Mouse (Mus musculus): Measurements from ENCODE around the gene Nek3. TPM values are rescaled to one million over a fixed set of nuclear protein-coding genes. Genes with fewer than 3 reads are reported as not detected.
"Not testable (repeated sequence)": the region's sequence is repeated elsewhere in the genome, so short reads cannot be mapped to it uniquely, and the experiment has no call there.

The Nek3 gene
- polyA plus RNA-seq, 1 experiment from 2014 or later: 6.0 TPM

DNA sequence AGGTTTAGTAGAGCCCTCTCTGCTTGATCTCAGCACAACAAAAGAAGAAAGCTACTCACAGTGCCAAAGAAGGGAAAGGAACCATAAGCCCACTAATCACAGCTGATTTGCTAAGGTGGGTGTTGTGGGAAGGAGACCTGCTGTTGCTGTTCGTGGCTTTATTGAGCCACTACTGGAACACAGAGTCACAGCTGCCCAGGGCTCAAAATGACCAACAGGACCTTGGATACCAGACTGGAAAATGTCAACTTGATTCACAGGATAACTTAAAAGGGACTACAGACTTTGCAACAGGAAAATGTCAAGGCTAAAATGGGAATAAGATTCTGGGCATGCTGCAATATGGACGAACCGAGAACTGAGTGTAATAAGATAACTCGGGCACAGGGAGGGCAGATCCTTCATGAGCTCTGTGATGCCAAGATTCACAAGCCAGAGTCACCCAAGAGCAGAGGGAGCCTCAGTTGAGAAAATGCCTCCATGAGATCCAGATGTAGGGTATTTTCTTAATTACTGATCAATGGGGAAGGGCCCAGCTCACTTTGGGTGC, 24.3 kb downstream of the Nek3 start:
- H3K4me3 ChIP-seq: no peak overlapping the region
- H3K9ac ChIP-seq: no peak overlapping the region
- H3K27me3 ChIP-seq: no peaks in the 10 kb centered on the region
- H3K4me2 ChIP-seq (replicated peaks): no peak overlapping the region
- ATAC-seq (ENCODE audit: low FRiP score, low read depth): no peak
- H3K27ac ChIP-seq: no peak overlapping the region
- H3K4me1 ChIP-seq: no peaks in the 10 kb centered on the region
- 90% methylated on average over 4 of the region's 4 CpGs for WGBS
- peaks cover 16% of the 10 kb centered on the region for H3K36me3 ChIP-seq
- no peaks in the 10 kb centered on the region for H3K9me3 ChIP-seq

DNA sequence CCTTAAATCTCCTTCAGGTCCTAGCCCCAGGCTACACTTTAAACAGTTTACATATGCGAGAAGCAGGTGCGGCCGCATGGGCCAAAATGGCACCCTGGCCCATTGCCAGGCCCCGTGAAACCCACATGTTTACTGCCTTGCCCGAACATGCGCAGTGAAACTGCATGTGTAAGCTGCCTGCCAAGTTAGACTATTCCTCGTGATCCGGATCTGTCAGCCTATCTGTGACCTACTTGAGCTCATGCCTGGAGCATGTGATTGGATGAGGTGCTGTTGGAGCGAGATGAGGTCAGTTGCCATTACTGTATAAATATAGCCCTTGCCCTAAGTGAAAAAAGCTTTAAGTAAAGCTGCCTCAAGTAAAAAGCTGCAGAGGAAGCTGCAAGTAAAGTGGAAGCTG, 29.8 kb downstream of the Nek3 start:
- 51% methylated on average over 9 of the region's 9 CpGs for WGBS
- H3K4me3 ChIP-seq, H3K27me3 ChIP-seq, H3K4me1 ChIP-seq, H3K9me3 ChIP-seq, H3K9ac ChIP-seq, H3K27ac ChIP-seq, H3K36me3 ChIP-seq: not testable (repeated sequence)
- 0 out of 2 replicates have a peak overlapping the region, but pooled peaks have one; percentile 11 for H3K4me2 ChIP-seq (replicated peaks)
- peak; percentile 54; the same call in 1 of the 2 replicates for ATAC-seq (ENCODE audit: low FRiP score, low read depth)

DNA sequence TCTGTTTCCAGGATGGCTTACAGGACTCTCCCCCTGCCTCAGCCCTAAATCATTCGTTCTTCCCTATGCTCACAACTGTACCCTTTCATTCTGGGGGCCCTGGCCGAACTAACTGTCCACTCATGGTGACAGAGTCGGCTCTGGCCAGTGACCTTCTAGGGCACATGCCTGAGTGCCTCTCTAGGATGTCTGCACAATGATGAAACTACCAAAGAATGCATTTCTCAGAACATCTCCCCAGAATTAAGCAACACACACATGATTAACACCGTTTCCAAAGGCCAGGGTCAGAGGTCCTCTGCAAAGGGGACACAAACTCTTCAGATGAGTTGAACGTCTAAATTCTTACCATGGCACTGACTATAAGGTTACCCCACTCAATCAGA, 31.5 kb downstream of the Nek3 start:
- 89% methylated on average over 5 of the region's 5 CpGs for WGBS
- Histone ChIP-seq H3K36me3 (peaks cover 5% of the 10 kb centered on the region; the same call in 1 of the 2 replicates), H3K27ac (no peak overlapping the region), H3K9ac (no peak overlapping the region), H3K9me3 (no peaks in the 10 kb centered on the region), H3K4me2 (replicated peaks) (no peak overlapping the region), H3K4me1 (no peaks in the 10 kb centered on the region), H3K27me3 (no peaks in the 10 kb centered on the region), H3K4me3 (no peak overlapping the region)
- no peak for ATAC-seq (ENCODE audit: low FRiP score, low read depth)

DNA sequence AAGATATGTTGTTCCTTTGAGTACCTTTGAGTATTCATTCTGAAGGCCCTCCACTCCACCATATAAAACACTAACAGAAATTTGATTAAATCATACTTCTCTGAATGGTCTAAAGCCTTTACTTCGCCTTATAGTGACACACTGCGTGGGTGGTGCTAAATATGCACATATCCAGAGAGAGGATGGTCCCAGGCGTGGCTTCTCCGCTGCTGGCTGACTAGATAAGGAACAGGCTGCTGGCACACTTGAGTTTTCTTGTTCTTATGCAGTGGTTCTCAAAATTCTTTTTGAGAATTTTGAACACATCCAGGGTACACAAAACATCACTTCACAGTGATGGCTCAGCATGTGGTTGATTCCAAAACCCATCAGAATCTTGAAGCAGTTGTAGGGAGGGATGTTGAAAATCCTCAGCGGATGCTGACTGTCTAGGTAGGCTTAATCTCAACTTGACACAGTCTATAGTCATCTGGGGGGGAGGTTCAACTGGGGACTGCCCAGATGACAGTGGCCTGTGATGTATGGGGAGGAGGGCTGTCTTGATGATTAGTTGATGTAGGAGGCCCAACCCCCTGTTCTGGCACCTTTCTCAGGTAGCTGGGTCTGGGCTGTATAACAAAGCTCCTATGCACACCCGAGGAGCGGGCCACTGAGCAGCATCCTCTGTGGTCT, 32.0 kb downstream of the Nek3 start:
- no peak for ATAC-seq (ENCODE audit: low FRiP score, low read depth)
- Histone ChIP-seq H3K4me3 (no peak overlapping the region), H3K27me3 (no peaks in the 10 kb centered on the region), H3K9me3 (no peaks in the 10 kb centered on the region), H3K27ac (no peak overlapping the region), H3K9ac (no peak overlapping the region), H3K4me1 (no peaks in the 10 kb centered on the region), H3K36me3 (peaks cover 5% of the 10 kb centered on the region), H3K4me2 (replicated peaks) (no peak overlapping the region)
- WGBS: 91% methylated on average over 7 of the region's 7 CpGs

DNA sequence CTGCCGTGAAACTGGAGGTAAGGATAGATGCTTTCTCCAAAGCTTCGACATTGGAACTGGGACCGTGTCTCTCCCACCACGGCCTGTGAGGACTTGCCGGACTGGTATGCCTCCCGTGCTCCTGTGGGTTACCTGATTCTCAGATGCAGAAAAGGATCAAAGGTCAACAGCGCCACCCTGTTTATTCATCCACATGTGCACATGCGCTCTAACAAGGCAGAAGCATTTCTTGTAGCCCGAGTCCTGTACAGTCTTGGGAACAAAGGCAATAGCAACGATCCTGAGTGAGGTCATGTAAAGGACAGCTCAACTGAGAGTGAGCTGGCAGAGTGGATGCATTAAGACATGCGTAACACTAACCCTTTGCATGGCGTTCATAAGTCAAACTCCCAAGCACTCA, 34.2 kb downstream of the Nek3 start:
- 79% methylated on average over 12 of the region's 12 CpGs for WGBS
- Histone ChIP-seq H3K36me3 (peaks cover 15% of the 10 kb centered on the region), H3K4me2 (replicated peaks) (no peak overlapping the region), H3K27ac (no peak overlapping the region), H3K9ac (no peak overlapping the region), H3K4me3 (no peak overlapping the region), H3K9me3 (no peaks in the 10 kb centered on the region), H3K27me3 (no peaks in the 10 kb centered on the region), H3K4me1 (no peaks in the 10 kb centered on the region)
- ATAC-seq (ENCODE audit: low FRiP score, low read depth): no peak

DNA sequence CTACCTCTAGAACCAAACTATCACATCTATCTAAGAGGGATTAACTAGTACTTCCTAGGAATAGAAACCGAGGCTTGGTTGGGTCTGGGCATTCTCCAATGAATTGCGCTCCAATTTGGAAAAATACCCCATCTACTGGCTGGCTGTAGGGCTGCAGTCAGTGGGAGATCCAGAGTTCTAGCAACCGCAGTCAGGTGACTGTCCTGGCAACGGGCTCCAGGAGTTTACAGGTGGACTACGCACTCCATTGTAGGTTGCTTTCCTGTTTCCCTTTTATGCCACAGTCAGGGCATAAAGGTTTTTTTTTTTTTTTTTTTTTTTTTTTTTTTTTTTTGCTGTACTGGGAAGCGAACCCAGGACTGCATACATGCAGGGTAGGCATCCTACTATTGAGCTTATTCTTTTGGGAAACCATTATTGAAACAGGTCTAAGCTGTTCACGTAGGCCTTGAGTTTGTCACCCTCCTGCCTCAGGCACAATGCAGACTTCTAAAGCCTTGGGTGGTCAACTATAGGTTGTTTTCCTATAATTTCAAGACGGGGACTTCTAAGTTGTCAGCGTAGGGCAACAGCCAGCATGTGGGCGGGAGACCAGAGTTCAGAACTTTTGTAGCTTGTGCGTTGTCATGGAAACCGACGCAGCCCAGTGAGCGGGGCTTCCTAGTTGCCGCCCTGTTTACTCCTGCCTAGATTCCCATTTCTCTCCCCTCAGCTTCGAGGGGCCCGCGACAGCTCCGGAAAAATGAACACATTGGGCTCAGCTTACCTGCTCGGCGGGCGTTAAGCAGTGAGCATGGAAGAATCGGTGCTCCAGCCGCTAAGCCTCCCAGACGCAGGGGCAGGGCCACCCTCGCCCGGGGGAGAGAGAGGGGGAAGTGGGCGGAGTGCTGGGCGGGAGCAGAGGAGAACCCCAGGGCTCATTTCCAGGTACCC, 41.7 kb downstream of the Nek3 start, which contains the start of gene Nek5:
TSS of gene Nek5 (minus strand) at position 834 of the 933 bp plus-strand sequence.
- H3K9ac ChIP-seq: peak within 1 kb of the TSS; percentile 57
- H3K36me3 ChIP-seq: peaks cover 10% of the 10 kb centered on the region
- ATAC-seq (ENCODE audit: low FRiP score, low read depth): peak; percentile 80
- peaks cover 6% of the 10 kb centered on the region; the same call in 1 of the 2 replicates for H3K4me1 ChIP-seq
- WGBS: 2% methylated on average over 29 of the region's 29 CpGs
- no peaks in the 10 kb centered on the region for H3K9me3 ChIP-seq
- peak within 1 kb of the TSS; percentile 47 for H3K4me3 ChIP-seq
- no peak within 1 kb of the TSS for H3K27ac ChIP-seq
- peak within 1 kb of the TSS; percentile 81 for H3K4me2 ChIP-seq (replicated peaks)
- H3K27me3 ChIP-seq: no peaks in the 10 kb centered on the region

DNA sequence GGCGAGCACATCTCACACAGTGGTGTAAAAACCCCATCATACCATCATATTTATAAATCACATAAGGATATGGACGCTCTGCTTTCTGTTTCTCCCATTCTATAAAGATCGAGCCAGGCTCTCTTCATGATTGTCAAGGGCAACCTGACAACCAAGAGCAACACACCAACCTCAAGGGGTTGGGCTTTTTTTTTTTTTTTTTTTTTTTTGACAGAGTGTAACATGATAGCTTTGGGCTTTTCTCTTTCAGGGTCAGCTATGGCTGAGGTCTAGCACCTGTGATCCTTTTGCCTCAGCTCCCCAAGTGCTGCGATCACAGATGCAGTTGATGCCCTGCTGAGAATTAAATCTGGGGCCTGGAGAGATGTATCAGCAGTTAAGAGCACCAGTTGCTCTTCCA, 59.2 kb downstream of the Nek3 start:
- Histone ChIP-seq H3K4me3 (no peak overlapping the region), H3K4me1 (no peaks in the 10 kb centered on the region), H3K4me2 (replicated peaks) (no peak overlapping the region), H3K9ac (no peak overlapping the region), H3K36me3 (no peaks in the 10 kb centered on the region), H3K27ac (no peak overlapping the region), H3K9me3 (no peaks in the 10 kb centered on the region), H3K27me3 (no peaks in the 10 kb centered on the region)
- WGBS: 72% methylated on average over 4 of the region's 4 CpGs
- no peak for ATAC-seq (ENCODE audit: low FRiP score, low read depth)

DNA sequence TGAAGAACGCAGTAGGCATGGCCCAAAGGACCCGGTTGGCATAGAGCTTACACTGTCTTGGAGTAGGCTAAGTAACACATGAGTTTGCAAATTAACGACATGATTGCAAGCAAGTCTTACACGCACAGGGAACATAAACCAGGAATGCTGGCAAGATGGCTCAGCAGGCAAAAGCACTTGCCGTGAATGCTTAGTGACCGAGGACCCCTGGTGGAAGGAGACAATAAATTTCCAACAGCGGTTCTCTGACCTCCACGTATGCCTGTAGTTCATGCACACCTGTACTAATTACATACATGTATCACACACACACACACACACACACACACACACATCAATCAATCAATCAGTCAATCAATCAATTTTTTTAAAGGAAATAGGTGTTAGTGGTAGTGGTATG, 74.7 kb downstream of the Nek3 start:
- Histone ChIP-seq H3K9me3 (no peaks in the 10 kb centered on the region), H3K27ac (no peak overlapping the region)
- ATAC-seq (ENCODE audit: low FRiP score, low read depth): no peak

DNA sequence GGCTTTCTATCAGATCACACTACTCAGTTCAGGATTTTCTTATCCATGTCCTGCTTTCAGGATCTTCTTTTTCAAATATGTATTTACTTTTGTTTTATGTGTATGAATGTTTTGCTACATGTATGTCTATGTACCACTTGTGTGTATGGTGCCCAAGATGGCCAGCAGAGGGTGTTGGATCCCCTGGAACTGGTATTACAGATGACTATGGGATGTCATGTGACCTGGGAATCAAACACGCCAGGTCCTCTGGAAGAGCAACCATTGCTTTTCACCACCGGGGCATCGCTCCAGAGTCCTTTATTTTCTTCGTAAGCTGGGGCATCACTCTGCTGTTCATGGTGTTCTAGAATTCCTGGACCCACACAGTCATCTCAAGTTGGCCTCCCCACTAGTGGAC, 77.0 kb downstream of the Nek3 start:
- Histone ChIP-seq H3K9me3 (no peaks in the 10 kb centered on the region), H3K36me3 (no peaks in the 10 kb centered on the region), H3K4me1 (no peaks in the 10 kb centered on the region), H3K4me3 (no peak overlapping the region), H3K9ac (no peak overlapping the region), H3K27me3 (no peaks in the 10 kb centered on the region), H3K27ac (no peak overlapping the region), H3K4me2 (replicated peaks) (no peak overlapping the region)
- no peak for ATAC-seq (ENCODE audit: low FRiP score, low read depth)
- WGBS: 84% methylated on average over 4 of the region's 4 CpGs

More for the DNA sequence above, 74.7 kb downstream of the Nek3 start:
- Histone ChIP-seq H3K4me1 (no peaks in the 10 kb centered on the region), H3K36me3 (no peaks in the 10 kb centered on the region), H3K4me3 (no peak overlapping the region), H3K4me2 (replicated peaks) (no peak overlapping the region), H3K9ac (no peak overlapping the region), H3K27me3 (no peaks in the 10 kb centered on the region)
- 41% methylated on average over 8 of the region's 8 CpGs for whole genome bisulfite sequencing

DNA sequence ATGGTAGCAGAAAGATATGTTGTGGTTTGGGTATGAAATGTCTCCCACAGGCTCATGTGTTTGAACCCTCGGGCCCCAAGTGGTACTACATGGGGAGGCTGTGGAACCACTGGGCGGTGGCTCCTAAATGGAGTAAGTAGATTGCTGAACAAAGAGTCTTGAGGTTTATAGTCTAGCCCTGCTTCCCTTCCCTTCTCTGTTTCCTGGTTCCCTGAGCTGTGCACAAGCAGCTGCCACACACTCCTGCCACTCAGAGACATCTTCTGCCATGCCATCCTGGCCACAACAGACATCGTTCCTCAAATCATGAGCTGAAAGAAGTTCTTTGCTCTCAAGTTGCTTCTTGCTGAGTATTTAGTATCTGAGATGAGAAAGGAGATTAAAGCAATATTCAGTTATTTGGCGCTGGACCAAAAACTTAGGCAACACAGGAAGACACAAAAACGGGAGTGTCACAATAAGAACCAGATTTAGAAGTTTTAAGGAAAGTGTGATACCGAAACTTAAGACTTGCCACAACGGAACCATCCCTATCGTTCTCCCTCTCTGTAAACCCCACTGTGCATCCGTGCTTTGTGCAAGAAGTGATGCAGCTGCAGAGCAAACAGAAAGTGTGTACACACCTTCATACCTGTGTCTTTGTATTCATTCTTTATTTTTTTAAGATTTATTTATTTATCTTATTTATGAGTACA, 86.8 kb downstream of the Nek3 start:
- Histone ChIP-seq H3K4me2 (replicated peaks) (no peak overlapping the region), H3K36me3 (no peaks in the 10 kb centered on the region), H3K4me1 (no peaks in the 10 kb centered on the region), H3K27ac (no peak overlapping the region), H3K27me3 (no peaks in the 10 kb centered on the region), H3K4me3 (no peak overlapping the region), H3K9ac (no peak overlapping the region), H3K9me3 (no peaks in the 10 kb centered on the region)
- WGBS: 83% methylated on average over 9 of the region's 9 CpGs
- no peak for ATAC-seq (ENCODE audit: low FRiP score, low read depth)
